Mouse (Mus musculus) embryonic facial prominence, embryonic 11.5 days (tissue): ENCODE data around the gene Rere. TPM values are rescaled to one million over a fixed set of nuclear protein-coding genes. Genes with fewer than 3 reads are reported as not detected.

Source experiments
- ATAC-seq: fragments of 200-750 bp; cut with Nextera tagmentation; replicated peaks from 2 replicates; pipeline ENCODE4 v1.8.0; 2017; ENCODE audit warnings: low read depth; ENCODE audit not compliant: insufficient number of reproducible peaks, low FRiP score, low TSS enrichment
- DNase-seq: peaks from one replicate; pipeline ENCODE4 v3.0.0-alpha.2; 2015; ENCODE audit warnings: low spot score
- H3K27ac ChIP-seq: fragments of 300-500 bp; sonication (generic); replicated peaks from 2 replicates; pipeline ENCODE4 v1.5.1; 2014; ENCODE audit warnings: mild to moderate bottlenecking, low read depth, low read length, control low read depth
- H3K27me3 ChIP-seq: fragments of 300-500 bp; sonication (generic); 2 replicates; pipeline ENCODE4 v1.6.1; 2014; ENCODE audit warnings: mild to moderate bottlenecking, low read length, moderate library complexity, mixed read lengths; ENCODE audit not compliant: control insufficient read depth, insufficient read depth
- H3K36me3 ChIP-seq: fragments of 300-500 bp; sonication (generic); replicated peaks from 2 replicates; pipeline ENCODE4 v1.6.1; 2014; ENCODE audit warnings: low read depth, mild to moderate bottlenecking, low read length, moderate library complexity, mixed read lengths; ENCODE audit not compliant: control insufficient read depth, insufficient read depth
- H3K4me1 ChIP-seq: fragments of 300-500 bp; sonication (generic); 2 replicates; pipeline ENCODE4 v1.6.1; 2014; ENCODE audit warnings: low read length, mixed read lengths; ENCODE audit not compliant: control insufficient read depth, insufficient read depth
- H3K4me2 ChIP-seq: fragments of 300-500 bp; sonication (generic); 2 replicates; pipeline ENCODE4 v1.6.1; 2014; ENCODE audit warnings: low read depth, mild to moderate bottlenecking, control low read depth, low read length, moderate library complexity
- H3K4me3 ChIP-seq: fragments of 300-500 bp; sonication (generic); 2 replicates; pipeline ENCODE4 v1.5.1; 2014; ENCODE audit warnings: low read depth, low read length, control low read depth
- H3K9ac ChIP-seq: fragments of 300-500 bp; sonication (generic); replicated peaks from 2 replicates; pipeline ENCODE4 v1.6.1; 2014; ENCODE audit warnings: mild to moderate bottlenecking, control low read depth, low read length
- H3K9me3 ChIP-seq: fragments of 300-500 bp; sonication (generic); replicated peaks from 2 replicates; pipeline ENCODE4 v1.6.1; 2016; ENCODE audit warnings: mild to moderate bottlenecking, low read length, inconsistent platforms, mixed read lengths; ENCODE audit not compliant: control insufficient read depth
- WGBS: fragments of 180-500 bp; shearing (Covaris S2); extraction: QIAGEN DNeasy Blood & Tissue Kit; methylation state at CpG from one replicate; pipeline ENCODE4 v1.1.7; 2014; 5-methylcytosine and 5-hydroxymethylcytosine counted together
- polyA plus RNA-seq: library from polyadenylated mRNA; unstranded; fragments of >200 nt; fragmentation: Nextera tagmentation; extraction: Ambion mirVana; gene quantifications from 2 replicates; pipeline ENCODE4 v1.2.1, GENCODE M21; 2014

Gene Rere
- polyA plus RNA-seq, 1 experiment from 2014 or later = 22.9 TPM

DNA sequence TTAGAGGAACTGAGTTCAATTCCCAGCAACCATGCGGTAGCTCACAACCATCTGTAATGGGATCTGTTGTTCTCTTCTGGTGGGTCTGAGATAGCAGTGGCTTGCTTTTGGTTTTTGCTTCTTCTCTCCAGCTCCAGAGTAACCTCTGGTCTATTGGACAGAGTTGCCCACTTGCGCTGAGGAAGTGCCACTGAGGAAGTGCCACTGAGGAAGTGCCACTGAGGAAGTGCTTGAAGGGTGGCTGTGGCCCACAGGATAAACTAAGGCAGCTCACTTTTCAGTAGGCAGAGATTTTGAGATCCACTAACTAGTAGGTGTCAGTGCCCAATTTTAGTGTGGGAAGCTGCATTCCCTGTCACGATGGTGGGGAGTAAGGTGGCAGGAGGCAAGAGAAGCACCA, 327.2 kb downstream of the Rere start:
- no peak overlapping the region for H3K9ac ChIP-seq
- H3K36me3 ChIP-seq = peaks cover 14% of the 10 kb centered on the region
- H3K27ac ChIP-seq = no peak overlapping the region
- H3K4me3 ChIP-seq = no peak overlapping the region
- DNase-seq (no peak), ATAC-seq (no peak)
- WGBS = 86% methylated on average over 3 of the region's 3 CpGs
- no peaks in the 10 kb centered on the region for H3K4me1 ChIP-seq
- H3K4me2 ChIP-seq = no peak overlapping the region
- H3K9me3 ChIP-seq = no peaks in the 10 kb centered on the region
- H3K27me3 ChIP-seq = no peaks in the 10 kb centered on the region

DNA sequence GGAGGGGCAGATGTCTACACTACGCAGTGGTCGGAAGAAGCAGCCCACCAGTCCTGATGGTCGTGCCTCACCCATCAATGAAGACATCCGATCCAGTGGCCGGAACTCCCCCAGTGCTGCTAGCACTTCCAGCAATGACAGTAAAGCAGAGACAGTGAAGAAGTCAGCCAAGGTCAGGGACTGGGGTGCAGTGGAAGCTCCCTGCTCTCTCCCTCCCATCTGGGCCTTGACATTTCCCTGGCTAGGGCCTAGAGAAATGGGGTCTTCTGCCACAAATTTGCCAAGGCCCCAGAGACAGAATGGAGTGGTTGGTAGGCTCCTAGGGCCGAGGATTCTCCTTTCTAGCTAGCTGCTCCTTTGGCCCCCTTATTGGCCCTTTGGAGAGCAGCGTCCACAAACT, 332.3 kb downstream of the Rere start:
- Histone ChIP-seq H3K36me3 (peaks cover 31% of the 10 kb centered on the region), H3K4me3 (no peak overlapping the region), H3K4me2 (no peak overlapping the region), H3K9ac (no peak overlapping the region), H3K9me3 (no peaks in the 10 kb centered on the region), H3K27ac (no peak overlapping the region), H3K27me3 (no peaks in the 10 kb centered on the region), H3K4me1 (no peaks in the 10 kb centered on the region)
- 91% methylated on average over 7 of the region's 7 CpGs for WGBS
- DNase-seq (no peak), ATAC-seq (no peak)

DNA sequence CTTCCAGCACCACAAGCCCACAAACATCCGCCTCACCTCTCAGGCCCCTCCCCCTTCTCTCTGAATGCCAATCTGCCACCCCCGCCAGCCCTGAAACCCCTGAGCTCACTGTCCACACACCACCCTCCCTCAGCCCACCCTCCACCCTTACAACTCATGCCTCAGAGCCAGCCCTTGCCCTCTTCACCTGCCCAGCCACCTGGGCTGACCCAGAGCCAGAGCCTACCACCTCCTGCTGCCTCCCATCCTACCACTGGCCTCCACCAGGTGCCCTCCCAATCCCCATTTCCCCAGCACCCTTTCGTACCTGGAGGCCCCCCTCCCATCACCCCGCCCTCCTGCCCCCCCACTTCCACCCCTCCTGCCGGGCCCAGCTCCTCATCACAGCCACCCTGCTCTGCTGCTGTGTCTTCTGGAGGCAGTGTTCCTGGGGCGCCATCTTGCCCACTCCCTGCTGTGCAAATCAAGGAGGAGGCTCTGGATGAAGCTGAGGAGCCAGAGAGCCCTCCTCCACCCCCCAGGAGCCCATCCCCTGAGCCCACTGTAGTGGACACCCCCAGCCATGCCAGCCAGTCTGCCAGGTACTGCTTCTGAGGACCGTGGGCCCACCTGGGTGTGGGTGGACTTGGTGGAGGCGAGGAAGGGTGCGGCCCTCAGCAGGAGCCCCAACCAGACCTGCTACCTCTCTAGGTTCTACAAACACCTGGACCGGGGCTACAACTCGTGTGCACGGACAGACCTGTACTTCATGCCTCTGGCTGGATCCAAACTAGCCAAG, 334.0 kb downstream of the Rere start:
- Histone ChIP-seq H3K4me2 (no peak overlapping the region), H3K9me3 (no peaks in the 10 kb centered on the region), H3K27ac (no peak overlapping the region), H3K9ac (no peak overlapping the region), H3K4me1 (no peaks in the 10 kb centered on the region), H3K36me3 (peaks cover 35% of the 10 kb centered on the region), H3K4me3 (no peak overlapping the region), H3K27me3 (no peaks in the 10 kb centered on the region)
- DNase-seq = no peak
- no peak for ATAC-seq
- 85% methylated on average over 11 of the region's 12 CpGs for WGBS

DNA sequence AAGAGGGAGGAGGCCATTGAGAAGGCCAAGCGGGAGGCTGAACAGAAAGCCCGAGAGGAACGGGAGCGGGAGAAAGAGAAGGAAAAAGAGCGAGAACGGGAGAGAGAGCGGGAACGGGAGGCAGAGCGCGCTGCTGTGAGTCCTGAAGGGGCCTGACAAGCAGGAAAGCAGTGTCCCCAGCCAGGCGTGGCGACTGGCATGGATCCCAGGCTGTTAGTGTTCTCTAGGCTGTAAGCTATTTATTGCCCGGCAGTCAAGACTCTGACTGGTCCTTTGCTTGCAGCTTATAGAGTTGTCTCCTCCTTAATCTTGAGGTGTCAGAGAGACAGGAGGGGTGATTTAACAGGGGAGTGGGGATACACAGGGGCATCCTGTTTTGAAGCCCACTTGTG, 334.6 kb downstream of the Rere start:
- H3K4me1 ChIP-seq = no peaks in the 10 kb centered on the region
- H3K9me3 ChIP-seq = no peaks in the 10 kb centered on the region
- DNase-seq = no peak
- H3K9ac ChIP-seq = no peak overlapping the region
- peaks cover 33% of the 10 kb centered on the region for H3K36me3 ChIP-seq
- no peak overlapping the region for H3K27ac ChIP-seq
- ATAC-seq = no peak
- 94% methylated on average over 13 of the region's 13 CpGs for WGBS
- no peak overlapping the region for H3K4me3 ChIP-seq
- no peak overlapping the region for H3K4me2 ChIP-seq
- H3K27me3 ChIP-seq = no peaks in the 10 kb centered on the region

DNA sequence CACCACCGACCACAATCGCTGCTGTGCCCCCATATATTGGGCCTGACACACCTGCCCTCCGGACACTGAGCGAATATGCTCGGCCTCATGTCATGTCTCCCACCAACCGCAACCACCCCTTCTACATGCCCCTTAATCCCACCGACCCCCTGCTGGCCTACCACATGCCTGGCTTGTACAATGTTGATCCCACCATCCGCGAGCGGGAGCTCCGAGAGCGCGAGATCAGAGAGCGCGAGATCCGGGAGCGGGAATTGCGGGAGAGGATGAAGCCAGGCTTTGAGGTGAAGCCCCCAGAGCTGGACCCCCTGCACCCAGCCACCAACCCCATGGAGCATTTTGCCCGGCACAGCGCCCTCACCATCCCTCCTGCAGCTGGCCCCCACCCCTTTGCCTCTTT, 335.4 kb downstream of the Rere start:
- Histone ChIP-seq H3K27me3 (no peaks in the 10 kb centered on the region), H3K27ac (no peak overlapping the region), H3K9ac (no peak overlapping the region), H3K36me3 (peaks cover 33% of the 10 kb centered on the region), H3K4me2 (no peak overlapping the region), H3K4me1 (no peaks in the 10 kb centered on the region), H3K9me3 (no peaks in the 10 kb centered on the region), H3K4me3 (no peak overlapping the region)
- DNase-seq (no peak), ATAC-seq (no peak)
- WGBS = 96% methylated on average over 20 of the region's 20 CpGs

DNA sequence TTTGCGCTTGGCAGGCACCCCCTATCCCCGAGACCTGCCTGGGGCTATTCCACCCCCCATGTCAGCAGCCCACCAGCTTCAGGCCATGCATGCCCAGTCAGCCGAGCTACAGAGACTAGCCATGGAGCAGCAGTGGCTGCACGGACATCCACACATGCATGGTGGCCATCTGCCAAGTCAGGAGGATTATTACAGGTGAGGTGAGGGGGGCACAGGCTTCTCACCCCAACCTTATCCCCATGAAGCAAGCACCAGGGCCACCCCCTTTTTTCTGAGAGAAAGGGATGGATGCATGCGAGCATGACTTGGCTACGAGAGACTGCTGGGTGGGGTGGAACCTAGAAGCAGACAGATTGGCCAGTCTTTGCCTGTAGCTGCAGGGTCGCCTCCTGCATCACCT, 337.6 kb downstream of the Rere start:
- Histone ChIP-seq H3K27ac (no peak overlapping the region), H3K4me2 (no peak overlapping the region), H3K9ac (no peak overlapping the region), H3K36me3 (peaks cover 21% of the 10 kb centered on the region), H3K4me3 (no peak overlapping the region), H3K9me3 (no peaks in the 10 kb centered on the region), H3K27me3 (no peaks in the 10 kb centered on the region), H3K4me1 (no peaks in the 10 kb centered on the region)
- WGBS = 82% methylated on average over 7 of the region's 7 CpGs
- no peak for DNase-seq
- ATAC-seq = no peak

DNA sequence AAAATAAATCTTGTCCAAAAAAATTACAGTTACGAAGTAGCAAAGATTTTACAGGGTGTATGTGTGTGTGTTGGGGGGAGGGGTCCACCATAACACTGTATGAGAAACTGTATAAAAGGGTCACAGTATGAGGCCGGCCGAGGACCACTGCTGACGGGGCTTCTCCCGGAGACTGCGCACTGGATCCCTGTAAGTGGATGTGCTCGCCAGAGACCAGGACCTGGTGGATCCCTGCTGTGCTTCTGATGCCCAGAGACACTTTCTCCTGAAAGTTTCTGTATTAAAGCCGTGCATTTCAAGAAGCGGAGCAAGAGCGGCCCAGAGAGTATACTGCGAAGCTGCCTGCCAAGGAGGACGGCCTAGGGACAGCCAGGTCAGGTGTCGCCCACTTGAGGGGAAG, 341.2 kb downstream of the Rere start:
- Histone ChIP-seq H3K27me3 (no peaks in the 10 kb centered on the region), H3K36me3 (peaks cover 5% of the 10 kb centered on the region; the same call in 1 of the 2 replicates), H3K4me2 (no peak overlapping the region), H3K9me3 (no peaks in the 10 kb centered on the region), H3K4me1 (no peaks in the 10 kb centered on the region), H3K27ac (no peak overlapping the region), H3K9ac (no peak overlapping the region), H3K4me3 (no peak overlapping the region)
- DNase-seq (no peak), ATAC-seq (no peak)
- 92% methylated on average over 13 of the region's 13 CpGs for WGBS

DNA sequence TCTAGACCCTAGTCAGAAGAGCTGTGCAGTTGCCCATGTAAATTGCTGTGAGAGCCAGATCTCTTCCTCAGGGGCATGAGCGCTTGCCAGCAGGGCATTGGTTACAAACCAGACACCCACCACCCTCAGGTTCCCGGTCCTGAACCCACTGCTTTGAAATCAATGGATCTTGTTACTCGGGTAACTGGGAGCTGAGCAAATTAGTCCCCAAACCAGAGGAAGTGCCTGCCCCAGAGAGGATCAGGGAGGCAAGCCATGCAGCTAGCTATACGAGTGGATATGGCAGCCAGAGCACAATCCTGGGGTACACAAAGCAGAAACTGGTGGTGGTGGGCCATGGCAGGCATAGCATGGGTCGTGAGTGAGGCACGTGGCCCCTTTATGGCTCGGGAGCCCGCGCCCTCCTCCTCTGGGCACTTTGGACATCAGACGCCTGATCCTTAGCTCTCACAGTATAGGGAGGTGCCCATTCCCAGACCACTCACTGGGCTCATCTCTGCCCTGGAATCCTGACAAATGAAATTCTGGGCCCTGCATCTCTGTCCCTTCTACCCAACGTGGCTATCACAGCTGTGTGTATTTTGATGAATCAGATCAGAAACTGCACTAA, 342.9 kb downstream of the Rere start:
- no peak for ATAC-seq
- WGBS = 65% methylated on average over 11 of the region's 11 CpGs
- DNase-seq = no peak
- H3K4me3 ChIP-seq = no peak overlapping the region
- H3K36me3 ChIP-seq = peaks cover 5% of the 10 kb centered on the region; the same call in 1 of the 2 replicates
- no peak overlapping the region for H3K27ac ChIP-seq
- no peaks in the 10 kb centered on the region for H3K9me3 ChIP-seq
- H3K27me3 ChIP-seq = no peaks in the 10 kb centered on the region
- H3K4me1 ChIP-seq = no peaks in the 10 kb centered on the region
- H3K9ac ChIP-seq = no peak overlapping the region
- H3K4me2 ChIP-seq = no peak overlapping the region
